Mouse (Mus musculus) brain, embryonic 14.5 days (tissue): ENCODE data around the gene Papln.

Source experiments
- CTCF ChIP-seq: fragments of 200-500 bp; IDR thresholded peaks from 2 replicates; pipeline ENCODE4 v1.5.1; 2012; ENCODE audit warnings: inconsistent platforms, mild to moderate bottlenecking, moderate library complexity, borderline replicate concordance; ENCODE audit not compliant: insufficient read depth, insufficient read length; ENCODE audit errors: extremely low read depth
- POLR2A ChIP-seq: fragments of 200-500 bp; IDR thresholded peaks from 2 replicates; pipeline ENCODE4 v1.6.1; 2012; ENCODE audit warnings: mild to moderate bottlenecking, inconsistent platforms, borderline replicate concordance; ENCODE audit not compliant: poor library complexity, insufficient read depth, insufficient read length, severe bottlenecking; ENCODE audit errors: extremely low read depth

DNA sequence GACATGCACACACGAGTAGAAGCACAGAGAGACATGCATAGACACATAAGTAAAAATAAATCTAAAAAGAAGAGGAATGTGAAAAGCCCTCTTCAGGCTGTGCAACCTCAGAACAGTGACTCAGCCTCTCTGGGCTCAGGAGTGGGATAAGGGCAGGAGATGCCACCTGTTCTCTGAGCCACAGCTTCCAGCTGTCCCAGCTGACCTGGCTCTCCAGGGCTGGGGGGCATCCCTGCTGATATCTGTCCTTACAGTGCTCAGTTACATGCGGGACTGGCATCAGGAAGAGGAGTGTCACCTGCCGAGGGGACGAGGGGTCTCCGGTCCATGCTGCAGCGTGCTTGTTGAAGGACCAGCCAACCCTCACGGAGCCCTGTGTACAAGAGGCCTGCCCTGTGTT lies 13.3 kb downstream of the Papln start:
- TF ChIP-seq CTCF (no peak), POLR2A (no peak)
